Mouse (Mus musculus): Measurements from ENCODE around the gene Adh6a.

DNA sequence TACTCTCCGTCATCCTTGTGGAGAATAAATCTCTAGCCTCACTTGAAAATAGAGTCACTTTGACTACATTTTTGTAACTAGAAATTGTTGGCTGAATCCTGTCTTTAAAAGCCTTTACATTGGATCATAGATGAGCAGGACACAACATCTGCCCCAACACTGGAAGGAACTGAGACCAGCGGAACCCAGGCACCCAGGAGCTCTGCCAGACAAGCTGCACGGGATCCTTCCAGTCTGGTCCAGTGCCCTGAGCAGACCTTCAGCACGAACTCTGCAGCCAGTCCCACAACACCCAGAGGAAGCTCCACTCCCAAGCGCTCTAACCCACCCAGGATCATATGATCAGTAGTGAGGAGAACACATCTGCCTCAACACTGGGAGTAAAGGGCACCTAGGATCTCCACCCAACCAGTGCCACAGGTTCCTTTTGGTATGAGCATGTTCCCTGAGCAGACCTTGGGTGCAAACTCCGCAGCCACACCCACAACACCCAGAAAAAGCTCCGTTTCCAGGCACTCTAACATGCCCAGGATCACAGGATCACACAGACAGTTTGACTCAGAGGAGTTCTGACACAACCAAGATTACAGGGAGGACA lies 19.7 kb upstream of the Adh6a start:
- no peak for TF ChIP-seq CTCF (IDR thresholded peaks at IDR 0.05; ENCODE audit: low read depth)
- no peak for TF ChIP-seq EP300 (IDR thresholded peaks at IDR 0.05; ENCODE audit: low read depth)
